Mouse (Mus musculus) liver, embryonic 15.5 days (tissue): ENCODE results near the gene Foxp2. TPM values are rescaled to one million over a fixed set of nuclear protein-coding genes. Genes with fewer than 3 reads are reported as not detected.

Experiments
- ATAC-seq: fragments of 200-750 bp; cut with Nextera tagmentation; 2 replicates; pipeline ENCODE4 v1.8.0; 2017; ENCODE audit warnings: moderate number of reproducible peaks, mild to moderate bottlenecking, moderate library complexity; ENCODE audit not compliant: insufficient read depth
- H3K27ac ChIP-seq: fragments of 300-500 bp; sonication (generic); replicated peaks from 2 replicates; pipeline ENCODE4 v1.5.1; 2015; ENCODE audit warnings: mild to moderate bottlenecking, inconsistent platforms
- H3K27me3 ChIP-seq: fragments of 300-500 bp; sonication (generic); 2 replicates; pipeline ENCODE4 v1.6.1; 2015; ENCODE audit warnings: mild to moderate bottlenecking, inconsistent platforms
- H3K36me3 ChIP-seq: fragments of 300-500 bp; sonication (generic); replicated peaks from 2 replicates; pipeline ENCODE4 v1.6.1; 2015; ENCODE audit warnings: moderate library complexity, mild to moderate bottlenecking, inconsistent platforms
- H3K4me1 ChIP-seq: fragments of 300-500 bp; sonication (generic); replicated peaks from 2 replicates; pipeline ENCODE4 v1.6.1; 2015; ENCODE audit warnings: inconsistent platforms
- H3K4me2 ChIP-seq: fragments of 300-500 bp; sonication (generic); 2 replicates; pipeline ENCODE4 v1.6.1; 2015; ENCODE audit warnings: moderate library complexity, mild to moderate bottlenecking, inconsistent platforms
- H3K4me3 ChIP-seq: fragments of 300-500 bp; sonication (generic); replicated peaks from 2 replicates; pipeline ENCODE4 v1.5.1; 2015; ENCODE audit warnings: mild to moderate bottlenecking, inconsistent platforms
- H3K9ac ChIP-seq: fragments of 300-500 bp; sonication (generic); 2 replicates; pipeline ENCODE4 v1.6.1; 2015; ENCODE audit warnings: moderate library complexity, mild to moderate bottlenecking, inconsistent platforms
- H3K9me3 ChIP-seq: fragments of 300-500 bp; sonication (generic); replicated peaks from 2 replicates; pipeline ENCODE4 v1.6.1; 2016; ENCODE audit warnings: inconsistent platforms
- WGBS: fragments of 180-500 bp; shearing (Covaris S2); methylation state at CpG from one replicate; pipeline ENCODE4 v1.1.7; 2015; ENCODE audit warnings: mixed read lengths; ENCODE audit not compliant: insufficient replicate concordance; 5-methylcytosine and 5-hydroxymethylcytosine counted together
- polyA plus RNA-seq: library from polyadenylated mRNA; unstranded; fragments of >200 nt; fragmentation: Nextera tagmentation; extraction: Ambion mirVana; gene quantifications from 2 replicates; pipeline ENCODE4 v1.2.1, GENCODE M21; 2015

Gene Foxp2
- polyA plus RNA-seq, 1 experiment from 2014 or later, result 0.62 TPM

- Histone ChIP-seq H3K9ac (no peak overlapping the region), H3K9me3 (no peaks in the 10 kb centered on the region), H3K4me3 (no peak overlapping the region), H3K4me2 (no peak overlapping the region), H3K36me3 (no peaks in the 10 kb centered on the region), H3K27me3 (no peaks in the 10 kb centered on the region), H3K27ac (no peak overlapping the region), H3K4me1 (no peaks in the 10 kb centered on the region)
- 50% methylated on average over 5 of the region's 5 CpGs for WGBS
- ATAC-seq, result no peak
These were observed 392.9 kb downstream of the Foxp2 start for GRCm38 (mm10) chr6:15294081-15294480.

- no peak for ATAC-seq
- no peak overlapping the region for H3K9ac ChIP-seq
- H3K4me1 ChIP-seq, result no peaks in the 10 kb centered on the region
- no peak overlapping the region for H3K4me2 ChIP-seq
- H3K36me3 ChIP-seq, result no peaks in the 10 kb centered on the region
- no peaks in the 10 kb centered on the region for H3K9me3 ChIP-seq
- H3K27ac ChIP-seq, result no peak overlapping the region
- no peak overlapping the region for H3K4me3 ChIP-seq
- no peaks in the 10 kb centered on the region for H3K27me3 ChIP-seq
- WGBS, result 17% methylated on average over 1 of the region's 1 CpGs
These were observed 398.1 kb downstream of the Foxp2 start for GRCm38 (mm10) chr6:15299279-15299678.

GRCm38 (mm10) chr6:15310671-15311070 lies 409.5 kb downstream of the Foxp2 start:
- Histone ChIP-seq H3K4me1 (no peaks in the 10 kb centered on the region), H3K4me3 (no peak overlapping the region), H3K9me3 (no peaks in the 10 kb centered on the region), H3K4me2 (no peak overlapping the region), H3K27me3 (no peaks in the 10 kb centered on the region), H3K36me3 (no peaks in the 10 kb centered on the region), H3K27ac (no peak overlapping the region), H3K9ac (no peak overlapping the region)
- no peak for ATAC-seq
- WGBS, result 47% methylated on average over 5 of the region's 5 CpGs

GRCm38 (mm10) chr6:15316948-15317347 lies 415.8 kb downstream of the Foxp2 start:
- Histone ChIP-seq H3K27ac (no peak overlapping the region), H3K9ac (no peak overlapping the region), H3K36me3 (no peaks in the 10 kb centered on the region), H3K4me3 (no peak overlapping the region), H3K9me3 (no peaks in the 10 kb centered on the region), H3K4me2 (no peak overlapping the region), H3K27me3 (no peaks in the 10 kb centered on the region), H3K4me1 (no peaks in the 10 kb centered on the region)
- 41% methylated on average over 2 of the region's 2 CpGs for WGBS
- ATAC-seq, result no peak

- ATAC-seq, result no peak
- no peak overlapping the region for H3K4me2 ChIP-seq
- no peak overlapping the region for H3K4me3 ChIP-seq
- no peak overlapping the region for H3K9ac ChIP-seq
- no peak overlapping the region for H3K27ac ChIP-seq
- H3K36me3 ChIP-seq, result no peaks in the 10 kb centered on the region
- H3K27me3 ChIP-seq, result no peaks in the 10 kb centered on the region
- H3K4me1 ChIP-seq, result no peaks in the 10 kb centered on the region
- WGBS, result 56% methylated on average over 2 of the region's 2 CpGs
- H3K9me3 ChIP-seq, result no peaks in the 10 kb centered on the region
These were observed 417.2 kb downstream of the Foxp2 start for GRCm38 (mm10) chr6:15318343-15318742.

- Histone ChIP-seq H3K4me1 (no peaks in the 10 kb centered on the region), H3K27me3 (no peaks in the 10 kb centered on the region), H3K9me3 (no peaks in the 10 kb centered on the region), H3K9ac (no peak overlapping the region), H3K4me2 (no peak overlapping the region), H3K36me3 (no peaks in the 10 kb centered on the region), H3K27ac (no peak overlapping the region), H3K4me3 (no peak overlapping the region)
- no peak for ATAC-seq
- 61% methylated on average over 2 of the region's 2 CpGs for WGBS
These were observed 420.4 kb downstream of the Foxp2 start for GRCm38 (mm10) chr6:15321551-15321974.

GRCm38 (mm10) chr6:15323099-15323498 lies 421.9 kb downstream of the Foxp2 start:
- no peak overlapping the region for H3K9ac ChIP-seq
- ATAC-seq, result no peak
- no peak overlapping the region for H3K4me2 ChIP-seq
- no peak overlapping the region for H3K27ac ChIP-seq
- H3K9me3 ChIP-seq, result no peaks in the 10 kb centered on the region
- H3K27me3 ChIP-seq, result no peaks in the 10 kb centered on the region
- no peaks in the 10 kb centered on the region for H3K4me1 ChIP-seq
- H3K4me3 ChIP-seq, result no peak overlapping the region
- H3K36me3 ChIP-seq, result no peaks in the 10 kb centered on the region

GRCm38 (mm10) chr6:15347705-15348104 lies 446.6 kb downstream of the Foxp2 start:
- no peak for ATAC-seq
- Histone ChIP-seq H3K4me3 (no peak overlapping the region), H3K9me3 (no peaks in the 10 kb centered on the region), H3K27ac (no peak overlapping the region), H3K4me1 (no peaks in the 10 kb centered on the region), H3K9ac (no peak overlapping the region), H3K36me3 (no peaks in the 10 kb centered on the region), H3K4me2 (no peak overlapping the region), H3K27me3 (no peaks in the 10 kb centered on the region)
- 71% methylated on average over 3 of the region's 3 CpGs for WGBS

- Histone ChIP-seq H3K9me3 (no peaks in the 10 kb centered on the region), H3K9ac (no peak overlapping the region), H3K4me3 (no peak overlapping the region), H3K27ac (no peak overlapping the region), H3K36me3 (no peaks in the 10 kb centered on the region), H3K4me2 (no peak overlapping the region), H3K4me1 (no peaks in the 10 kb centered on the region), H3K27me3 (no peaks in the 10 kb centered on the region)
- no peak for ATAC-seq
- 54% methylated on average over 4 of the region's 4 CpGs for WGBS
These were observed 454.7 kb downstream of the Foxp2 start for GRCm38 (mm10) chr6:15355852-15356251.

- no peaks in the 10 kb centered on the region for H3K27me3 ChIP-seq
- no peaks in the 10 kb centered on the region for H3K36me3 ChIP-seq
- no peak for ATAC-seq
- no peak overlapping the region for H3K9ac ChIP-seq
- no peaks in the 10 kb centered on the region for H3K9me3 ChIP-seq
- H3K4me3 ChIP-seq, result no peak overlapping the region
- H3K4me2 ChIP-seq, result no peak overlapping the region
- no peaks in the 10 kb centered on the region for H3K4me1 ChIP-seq
- 70% methylated on average over 8 of the region's 8 CpGs for WGBS
- no peak overlapping the region for H3K27ac ChIP-seq
These were observed 469.1 kb downstream of the Foxp2 start for GRCm38 (mm10) chr6:15370281-15370680.

GRCm38 (mm10) chr6:15370827-15371226 lies 469.7 kb downstream of the Foxp2 start:
- 65% methylated on average over 4 of the region's 4 CpGs for WGBS
- Histone ChIP-seq H3K9ac (no peak overlapping the region), H3K36me3 (no peaks in the 10 kb centered on the region), H3K4me3 (no peak overlapping the region), H3K9me3 (no peaks in the 10 kb centered on the region), H3K4me2 (no peak overlapping the region), H3K4me1 (no peaks in the 10 kb centered on the region), H3K27me3 (no peaks in the 10 kb centered on the region), H3K27ac (no peak overlapping the region)
- ATAC-seq, result no peak

GRCm38 (mm10) chr6:15373621-15374020 lies 472.5 kb downstream of the Foxp2 start:
- no peaks in the 10 kb centered on the region for H3K27me3 ChIP-seq
- no peak overlapping the region for H3K27ac ChIP-seq
- no peaks in the 10 kb centered on the region for H3K9me3 ChIP-seq
- H3K4me2 ChIP-seq, result no peak overlapping the region
- no peaks in the 10 kb centered on the region for H3K4me1 ChIP-seq
- H3K9ac ChIP-seq, result no peak overlapping the region
- ATAC-seq, result no peak
- no peak overlapping the region for H3K4me3 ChIP-seq
- no peaks in the 10 kb centered on the region for H3K36me3 ChIP-seq
- 53% methylated on average over 3 of the region's 3 CpGs for WGBS
